Mouse (Mus musculus) adrenal gland, postnatal 25 days (tissue): Measurements from ENCODE around the gene Bfsp2. TPM values are rescaled to one million over a fixed set of nuclear protein-coding genes. Genes with fewer than 3 reads are reported as not detected.

Experiments used
- DNase-seq: peaks from one replicate; pipeline ENCODE4 v3.0.0; 2021; ENCODE audit warnings: mixed read lengths
- long read RNA-seq: library from polyadenylated mRNA; stranded (forward); transcript quantifications from one replicate; pipeline ENCODE4 v2.0.0, GENCODE M21; 2021
- total RNA-seq: library from RNA; stranded (reverse); gene quantifications from 2 replicates; pipeline ENCODE4 v1.2.3, GENCODE M21; 2021

The Bfsp2 gene
- total RNA-seq = not detected in 2 replicates
- long read RNA-seq = 0 reads

DNA sequence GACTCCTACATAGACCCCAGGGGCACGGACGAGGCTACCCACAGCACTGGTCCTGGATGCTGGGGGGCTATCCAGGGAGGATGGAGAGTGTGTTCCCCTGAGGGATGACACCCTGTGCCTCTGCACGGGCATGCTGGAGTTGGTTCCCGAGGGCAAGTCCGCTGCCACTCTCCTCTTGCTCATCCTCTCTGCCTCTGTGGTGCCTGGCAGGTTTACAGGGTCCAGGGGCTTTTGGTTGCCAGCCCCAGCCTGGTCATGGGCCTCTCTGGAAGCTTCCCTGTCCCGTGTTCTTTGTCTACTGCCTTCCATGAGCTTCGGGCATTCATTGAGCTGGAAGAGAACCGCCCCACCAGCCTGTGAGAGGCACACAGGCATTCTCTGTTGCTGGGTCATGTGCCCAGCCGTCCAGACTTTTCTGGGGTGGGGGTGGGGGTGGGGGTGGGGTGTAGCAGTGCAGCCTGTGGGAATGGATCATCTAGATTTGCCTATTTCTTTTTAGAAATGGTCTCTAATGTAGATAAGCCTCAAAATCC lies at the start of gene Bfsp2:
Gene Bfsp2, minus strand, starts transcription at position 377 of the 533 bp plus-strand sequence.
- DNase-seq = no peak

DNA sequence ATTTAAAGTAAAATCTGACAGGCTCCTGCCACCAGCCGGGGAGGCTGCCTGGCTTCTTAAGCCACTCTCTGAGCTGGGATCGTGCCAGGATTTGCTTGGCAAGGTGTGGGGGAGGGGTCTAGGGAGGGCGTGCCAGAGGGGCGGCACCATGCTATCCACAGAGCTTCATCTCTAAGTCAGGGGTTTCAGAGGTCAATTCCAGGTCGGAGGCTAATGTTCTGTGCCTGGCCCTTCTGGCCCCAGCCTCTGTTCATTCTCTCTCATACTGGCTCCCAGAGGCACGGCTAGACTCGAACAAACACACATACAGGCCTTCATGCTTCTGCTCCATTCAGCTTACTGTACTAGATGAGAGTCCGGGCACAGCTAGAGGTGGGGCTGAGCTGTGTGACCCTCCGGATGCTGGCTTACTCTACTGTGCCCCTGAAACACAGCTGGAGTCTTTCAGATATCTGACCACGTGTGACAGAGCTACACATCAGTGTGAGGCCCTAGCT lies 44.9 kb upstream of the Bfsp2 start:
- no peak for DNase-seq

DNA sequence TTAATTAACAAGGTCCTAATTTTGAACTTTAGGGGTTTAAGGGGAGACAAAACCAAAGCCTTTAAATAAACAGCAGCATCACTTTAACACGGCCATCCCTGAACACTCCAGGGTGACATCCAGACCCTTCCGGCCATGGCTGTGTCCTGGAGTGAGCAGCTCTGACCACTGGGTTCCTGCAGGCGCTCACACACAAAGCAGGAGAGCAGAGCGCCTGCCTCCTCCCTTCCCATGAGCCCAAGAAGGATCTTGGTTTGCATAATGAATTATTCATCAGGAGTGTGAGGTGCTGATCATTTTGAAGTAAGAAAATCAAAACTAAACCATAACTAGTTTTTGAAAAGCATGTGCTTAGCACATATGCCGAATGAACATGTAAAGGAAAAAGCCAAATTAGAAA lies 44.4 kb upstream of the Bfsp2 start:
- no peak for DNase-seq

DNA sequence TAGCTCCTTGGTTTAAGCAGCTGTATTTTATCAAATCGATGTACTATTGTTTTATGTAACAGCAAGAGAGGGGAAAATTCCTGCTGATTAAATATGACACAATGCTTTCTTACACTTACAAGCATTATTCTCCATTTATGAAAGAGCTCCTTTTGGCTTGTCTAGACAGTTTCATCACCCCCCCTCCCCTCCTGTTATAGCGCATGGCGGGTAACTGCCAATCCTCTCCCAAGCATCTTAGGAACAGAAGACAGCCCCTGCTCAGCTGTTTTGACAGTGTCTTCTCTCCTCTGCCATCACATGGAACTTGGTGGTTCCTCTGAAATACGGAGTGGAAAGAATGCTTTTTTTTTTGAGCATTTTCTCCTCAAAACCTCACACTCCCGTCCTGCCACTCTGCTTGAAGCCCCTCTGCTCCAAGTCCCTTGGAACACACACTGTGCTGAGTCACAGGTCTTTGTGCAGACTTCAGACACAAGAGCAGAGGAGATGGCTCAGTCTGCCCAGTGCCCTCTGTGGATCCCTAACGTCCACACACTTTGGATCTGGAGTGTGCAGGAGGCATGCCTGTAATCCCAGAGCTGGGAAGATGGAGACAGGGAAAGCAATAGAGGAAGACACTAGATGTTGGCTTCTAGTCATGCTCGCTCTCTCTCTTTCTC lies 43.7 kb upstream of the Bfsp2 start:
- no peak for DNase-seq

DNA sequence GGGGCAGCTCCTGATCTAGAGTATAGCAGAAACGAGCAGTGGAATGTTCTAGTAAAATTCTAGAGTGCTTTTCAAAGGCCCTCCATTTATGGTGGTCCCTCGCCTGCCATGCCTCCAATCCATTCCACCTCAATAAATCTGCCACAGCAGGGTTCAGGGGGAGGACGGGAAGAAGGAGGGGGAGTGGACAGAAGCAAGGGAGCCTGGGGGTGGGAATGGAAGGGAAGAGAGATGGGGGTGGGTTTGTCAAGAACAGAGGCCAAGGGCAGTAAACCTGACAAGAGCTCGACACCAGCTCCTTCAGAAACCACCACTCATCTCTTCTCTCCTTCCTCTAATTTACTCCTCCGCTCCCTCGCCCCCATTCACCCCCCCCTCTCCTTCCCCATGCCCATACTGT lies 42.8 kb upstream of the Bfsp2 start:
- DNase-seq = no peak

DNA sequence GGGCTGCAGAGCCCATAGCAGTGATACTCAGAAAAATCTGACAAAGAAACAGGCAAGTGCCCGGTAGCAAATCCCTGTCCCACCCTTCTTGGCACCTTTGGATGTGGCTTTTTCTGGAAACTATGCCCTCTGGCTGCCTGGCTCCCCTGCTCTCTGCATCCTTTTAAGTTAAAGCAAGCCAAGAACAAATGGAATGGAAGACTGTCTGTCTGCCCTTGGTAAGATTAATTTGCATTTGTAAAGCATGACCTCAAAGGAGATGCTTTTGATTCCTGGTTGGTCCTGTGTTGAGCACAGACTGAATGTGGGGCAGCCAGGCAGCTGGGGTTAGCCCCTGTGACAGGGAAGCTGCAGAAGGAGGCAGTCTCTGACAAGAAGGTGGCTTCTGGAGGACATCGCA lies 33.7 kb upstream of the Bfsp2 start:
- DNase-seq = no peak

DNA sequence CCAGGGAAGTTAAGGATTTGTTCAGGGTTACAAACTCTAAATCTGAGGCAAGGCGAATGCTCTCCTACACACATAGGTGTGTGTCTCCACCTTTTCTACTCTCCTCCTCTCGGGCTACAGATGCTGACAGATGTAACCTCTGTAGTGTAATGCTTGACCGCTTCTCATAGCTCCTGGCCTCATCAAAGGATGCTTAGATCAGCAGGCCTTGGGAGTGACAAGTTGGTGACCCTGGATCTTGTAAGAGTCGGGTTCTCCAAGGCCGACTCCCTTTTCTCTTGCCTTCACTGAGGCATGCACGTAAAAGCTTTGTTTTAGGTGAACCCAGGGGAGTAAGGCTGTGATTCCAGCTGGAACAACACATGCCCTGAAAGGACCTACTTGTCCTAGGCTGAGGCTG lies 32.0 kb upstream of the Bfsp2 start:
- no peak for DNase-seq

DNA sequence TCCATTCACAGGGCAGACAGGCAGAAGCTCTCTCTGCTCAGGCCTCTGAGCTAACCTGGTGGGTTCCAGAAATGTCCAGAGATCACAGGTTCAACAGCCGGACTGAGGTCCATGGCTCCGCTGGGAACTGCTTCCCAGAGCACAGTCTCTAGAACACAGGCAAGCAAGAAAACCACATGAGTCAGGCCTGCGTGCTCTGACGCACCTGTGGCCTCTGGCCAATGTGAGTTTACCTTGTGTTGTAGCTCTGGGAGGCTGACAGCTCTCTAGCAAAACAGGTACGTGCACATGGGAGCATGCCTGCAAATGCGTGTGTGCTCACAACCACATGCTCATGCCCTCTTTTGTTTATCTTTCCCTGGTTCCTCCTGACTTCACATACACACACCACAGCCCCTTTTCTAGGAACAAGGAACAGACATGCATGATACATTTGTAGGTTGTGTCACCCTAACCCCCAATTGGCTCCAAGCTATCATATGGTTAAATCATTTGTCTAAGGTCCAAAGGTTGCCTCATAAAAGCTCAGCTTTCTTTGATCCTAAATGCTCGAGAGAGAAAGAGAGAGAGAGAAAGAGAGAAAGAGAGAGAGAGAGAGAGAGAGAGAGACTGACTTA lies 26.9 kb upstream of the Bfsp2 start:
- DNase-seq = no peak

DNA sequence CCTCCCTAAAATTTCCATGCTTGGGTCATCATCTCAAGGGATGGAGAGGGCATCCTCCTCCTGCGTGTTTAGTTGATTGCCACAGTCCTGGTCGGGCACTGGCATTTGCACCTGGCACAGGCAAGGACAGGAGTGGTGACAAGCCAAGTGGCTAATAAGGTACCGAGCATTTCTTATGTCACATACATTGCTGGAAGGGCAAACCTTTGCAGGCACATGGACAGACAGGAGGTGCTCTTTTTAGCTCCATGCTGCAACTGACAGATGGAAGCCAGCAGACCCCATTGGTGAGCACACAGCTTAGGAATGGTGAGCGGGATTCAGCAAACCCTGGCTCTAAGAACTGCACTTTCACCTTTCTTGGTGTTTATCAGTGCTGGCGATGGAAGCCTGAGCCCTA lies 24.8 kb upstream of the Bfsp2 start:
- no peak for DNase-seq

DNA sequence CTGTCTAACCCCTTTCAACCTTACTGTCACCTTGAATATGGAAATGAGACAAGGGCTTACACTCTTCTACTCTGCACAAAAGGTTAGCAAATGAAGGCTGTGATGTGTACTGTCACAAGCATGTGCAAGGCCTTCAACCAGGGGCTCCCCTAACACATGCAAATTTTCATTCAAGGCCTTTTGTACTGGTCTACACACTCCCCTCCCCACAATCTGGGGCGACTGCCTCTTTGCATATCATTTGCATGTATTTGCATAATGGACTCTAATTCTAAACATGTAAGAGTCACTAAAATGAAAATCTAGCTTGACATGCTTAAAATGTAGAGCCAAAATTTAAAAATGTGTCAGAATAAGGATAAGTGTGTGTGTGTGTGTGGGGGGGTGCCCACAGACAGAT lies 24.4 kb upstream of the Bfsp2 start:
- no peak for DNase-seq

DNA sequence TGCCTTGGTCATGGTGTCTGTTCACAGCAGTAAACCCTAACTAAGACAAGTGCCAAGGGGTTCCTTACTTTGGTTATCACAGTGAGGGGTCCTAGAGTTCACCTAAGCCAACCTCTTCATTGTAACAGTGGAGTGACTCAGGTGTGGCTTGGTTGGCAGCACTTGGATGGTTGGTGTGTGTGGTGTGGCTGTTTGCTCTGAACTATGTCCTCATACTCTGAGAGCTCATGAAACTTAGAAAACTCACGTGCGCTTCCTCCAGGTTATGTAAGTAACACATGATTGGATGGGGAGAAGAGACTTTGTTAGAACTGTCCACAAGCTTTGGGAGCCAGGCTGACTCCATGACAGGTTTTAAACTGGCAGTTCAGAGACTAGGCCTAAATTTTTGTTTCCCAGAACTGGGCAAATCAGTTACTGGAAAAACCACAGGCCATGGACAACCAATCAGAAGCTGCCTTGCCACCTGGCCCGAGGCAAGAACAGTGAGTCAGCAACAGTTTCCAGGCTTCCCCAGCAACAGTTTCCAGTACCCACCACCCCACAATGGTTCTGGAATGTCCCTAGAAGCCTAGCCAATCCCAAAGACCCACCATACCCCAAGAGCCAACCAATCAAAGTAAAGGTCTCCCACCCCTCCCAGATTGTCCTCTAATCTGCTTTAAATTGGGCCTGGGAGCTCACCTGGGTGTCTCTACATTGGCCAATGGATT lies 23.5 kb upstream of the Bfsp2 start:
- DNase-seq = no peak

DNA sequence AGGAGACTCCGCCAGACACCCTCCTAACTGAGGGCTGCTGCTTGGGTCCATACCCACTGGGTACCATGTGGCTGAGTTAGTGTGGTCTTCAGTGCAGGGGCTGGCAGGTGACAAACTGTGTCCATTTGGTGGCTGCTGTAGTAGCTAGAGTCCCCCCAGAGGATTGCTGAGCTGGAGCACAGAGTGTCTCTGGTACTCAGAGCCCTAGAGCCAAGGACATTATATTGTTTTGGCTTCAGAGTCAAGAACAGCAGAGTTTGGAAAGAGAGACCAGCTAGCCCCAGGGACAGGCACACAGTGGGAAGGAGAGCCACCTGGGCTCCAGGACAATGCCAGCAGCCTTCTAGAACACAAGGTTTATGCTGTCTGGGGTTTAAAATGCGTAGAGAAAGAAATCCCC lies 22.4 kb upstream of the Bfsp2 start:
- DNase-seq = no peak

DNA sequence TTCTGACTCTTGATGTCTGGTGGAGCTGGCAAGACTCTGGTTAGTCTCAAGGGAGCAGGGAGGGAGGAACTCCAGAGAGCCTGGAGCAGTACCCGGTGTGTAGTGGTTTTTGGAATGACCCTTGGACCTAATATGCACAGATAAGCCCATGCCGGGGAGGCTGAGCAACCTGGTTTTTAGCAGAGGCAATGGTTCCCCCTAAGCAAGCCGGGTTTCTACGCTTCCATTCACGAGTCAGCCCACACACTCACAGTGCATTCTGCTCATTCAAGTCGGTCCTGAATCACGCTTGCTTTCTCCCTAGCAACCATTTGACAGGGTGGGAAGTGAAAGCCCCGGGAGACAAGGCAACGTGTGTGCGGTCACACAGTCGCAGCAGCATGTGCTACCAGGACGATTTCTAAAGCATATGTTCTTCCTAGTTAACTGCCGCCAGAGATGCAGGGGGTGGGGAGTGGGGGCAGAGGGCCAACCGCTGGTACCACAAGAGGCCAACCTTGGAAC lies 21.7 kb upstream of the Bfsp2 start:
- no peak for DNase-seq

DNA sequence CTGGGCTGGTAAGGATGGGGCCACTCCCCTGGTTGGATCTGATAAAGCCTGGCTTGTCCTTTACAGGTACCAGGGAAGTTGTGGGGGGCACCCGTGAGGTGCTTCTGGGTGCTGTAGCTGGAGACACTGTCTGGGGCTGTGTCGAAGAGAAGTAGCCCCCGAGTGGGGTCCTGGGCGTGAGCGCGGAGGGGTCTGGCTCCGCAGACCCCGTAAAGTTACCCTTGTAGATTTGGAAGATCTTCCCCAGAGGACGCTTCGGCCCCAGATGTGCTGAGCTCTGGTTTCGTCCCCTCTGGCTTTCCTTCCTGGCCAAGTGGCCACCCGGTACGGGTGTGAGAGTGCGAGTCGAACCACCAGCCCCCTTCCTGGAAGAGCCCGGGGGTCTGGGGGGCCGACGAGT lies 19.1 kb upstream of the Bfsp2 start:
- DNase-seq = no peak

DNA sequence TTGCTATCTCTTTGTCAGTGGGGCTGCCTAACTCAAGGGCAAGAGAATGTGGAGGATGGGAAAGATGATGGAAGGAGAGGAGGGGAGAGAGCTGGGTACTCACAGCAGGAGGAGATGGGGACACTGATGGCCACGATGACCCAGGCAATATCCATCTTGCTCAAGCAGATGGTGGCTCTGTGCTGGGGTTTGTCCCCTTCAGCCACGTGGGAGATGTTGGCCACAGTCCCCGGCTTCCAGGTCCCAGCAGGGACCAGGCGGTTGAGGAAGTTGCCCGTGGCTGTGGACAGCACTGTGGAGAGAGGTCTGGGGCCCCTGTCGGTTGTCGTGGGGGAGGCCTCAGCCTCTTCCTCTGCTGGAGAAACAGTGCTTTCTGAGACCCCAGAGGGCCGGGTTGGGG lies 18.5 kb upstream of the Bfsp2 start:
- DNase-seq = no peak

DNA sequence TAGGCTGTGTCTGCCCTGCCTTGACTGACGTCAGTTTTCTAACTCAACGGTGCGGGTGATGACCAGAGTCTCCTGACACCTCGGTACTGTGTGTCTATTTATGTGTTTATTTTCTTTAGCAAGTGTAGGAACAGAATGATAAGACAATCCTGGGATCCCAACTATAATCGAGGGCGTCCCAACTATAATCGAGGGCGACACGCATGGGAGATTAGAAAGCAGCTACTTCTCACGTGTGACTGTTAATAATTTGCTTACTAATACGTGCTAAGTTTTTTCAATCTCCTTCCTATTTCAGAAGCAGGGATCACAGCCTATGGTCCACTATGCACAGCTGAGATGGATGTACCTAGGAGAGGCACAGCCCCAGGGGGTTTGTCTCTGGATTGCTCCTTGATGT lies 15.2 kb upstream of the Bfsp2 start:
- DNase-seq = no peak

DNA sequence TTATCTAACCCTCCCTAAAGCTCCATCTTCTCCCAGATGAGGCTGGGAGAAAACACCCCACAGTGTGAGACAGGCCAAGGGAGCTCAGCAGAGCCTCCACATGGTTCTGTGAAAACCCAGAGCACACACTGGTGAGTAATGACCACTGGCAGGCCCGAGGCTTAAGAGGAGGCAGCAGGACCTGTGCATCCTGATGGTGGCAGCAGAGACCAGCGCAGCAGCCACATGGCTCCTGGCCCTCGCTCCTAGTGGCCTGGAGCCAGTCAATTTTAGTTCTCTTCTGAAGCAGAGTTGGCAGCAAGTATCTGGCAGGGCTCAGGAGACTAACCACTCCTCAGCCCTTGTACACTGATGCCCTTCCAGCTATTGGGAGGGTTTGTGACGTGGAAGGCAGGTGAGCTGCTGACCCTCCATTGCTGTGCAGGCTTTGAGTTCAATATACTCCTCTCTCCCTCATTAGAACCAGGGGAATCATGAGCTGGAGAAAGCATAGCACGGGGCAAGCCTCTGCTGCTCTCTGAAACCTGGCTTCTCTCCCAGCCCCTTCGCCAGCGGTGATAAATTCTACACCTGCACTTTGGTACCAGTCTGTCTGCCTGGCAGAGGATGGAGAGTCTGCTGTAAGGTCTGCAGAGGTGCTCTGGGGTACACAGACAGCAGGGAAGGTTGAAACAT lies 14.3 kb upstream of the Bfsp2 start:
- peak; percentile 75 for DNase-seq

DNA sequence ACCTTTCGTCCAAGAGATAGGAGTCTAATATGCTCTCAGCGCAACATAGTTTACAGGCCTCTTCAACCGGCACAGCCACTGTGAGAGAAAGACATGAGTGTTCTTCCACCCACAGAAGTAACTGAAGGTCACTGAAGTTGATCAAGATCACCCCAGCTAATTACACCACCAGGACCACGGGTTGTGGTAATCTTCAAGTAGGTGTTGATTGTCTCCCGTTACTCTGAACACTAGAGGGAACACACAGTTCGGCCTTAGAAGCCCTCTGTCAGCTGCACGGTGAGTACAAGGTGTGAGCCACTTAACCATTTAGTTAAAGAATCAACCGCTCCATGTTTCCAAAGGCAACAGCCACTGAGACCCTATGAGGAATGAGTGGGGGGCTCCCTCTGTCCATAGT lies 11.8 kb upstream of the Bfsp2 start:
- no peak for DNase-seq

DNA sequence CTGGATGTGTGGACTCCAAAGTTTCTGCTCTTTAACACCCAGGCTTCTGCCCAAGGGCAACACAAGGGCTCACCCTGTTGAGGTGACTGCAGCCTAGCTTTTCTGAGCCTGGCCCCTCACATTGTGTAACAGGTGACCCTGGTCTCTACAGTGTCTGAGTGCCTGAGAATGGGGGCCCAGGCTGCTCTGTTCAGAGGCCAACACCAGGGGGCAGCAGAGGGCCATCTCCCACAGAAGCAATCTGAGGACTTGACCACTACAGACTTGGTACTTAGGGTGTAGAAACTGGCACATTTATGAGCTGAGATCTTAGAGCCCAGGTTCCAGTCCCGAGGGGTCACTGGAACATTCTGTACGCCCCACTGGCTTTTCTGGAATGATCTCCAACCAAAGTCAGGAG lies 10.2 kb upstream of the Bfsp2 start:
- DNase-seq = peak; percentile 86

DNA sequence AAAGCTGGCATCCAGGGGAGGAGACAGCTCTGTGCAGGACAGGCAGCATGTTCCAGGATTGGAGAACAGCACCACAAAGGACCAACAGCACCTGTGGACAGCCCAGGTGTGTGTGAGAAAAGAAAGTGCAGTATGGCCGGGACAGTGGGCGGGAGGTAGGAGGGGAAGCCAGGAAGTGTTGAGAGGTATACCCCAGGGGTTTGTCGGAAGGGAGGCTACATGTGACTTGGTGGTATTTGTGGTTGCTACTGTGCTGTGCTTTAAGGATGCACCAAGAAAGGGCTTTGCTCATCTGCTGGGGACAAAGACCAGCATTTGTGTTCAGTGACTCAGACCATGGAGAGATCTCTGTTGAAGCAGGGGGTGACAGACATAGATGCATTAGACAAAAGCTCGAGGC lies 9.7 kb upstream of the Bfsp2 start:
- no peak for DNase-seq

DNA sequence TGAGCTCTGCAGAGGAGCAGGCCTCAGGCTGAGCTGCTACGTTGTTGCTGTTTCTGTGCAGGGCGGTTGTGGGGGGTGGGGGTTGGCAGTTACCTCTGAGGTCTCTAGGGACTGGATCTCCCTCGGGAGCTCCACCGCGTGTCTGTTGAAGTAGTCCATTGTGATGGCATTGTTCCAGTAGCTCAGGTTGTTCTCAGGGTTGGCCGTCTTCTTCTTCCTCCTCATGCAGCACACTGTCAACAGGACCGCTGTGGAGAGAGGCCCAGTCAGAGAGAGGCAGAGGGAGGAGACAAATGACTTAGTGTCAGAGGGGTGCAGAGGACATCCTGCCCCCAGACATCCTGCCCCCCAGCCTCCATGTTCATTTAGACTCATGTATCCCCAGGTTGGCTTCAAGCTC lies 8.9 kb upstream of the Bfsp2 start:
- DNase-seq = no peak

DNA sequence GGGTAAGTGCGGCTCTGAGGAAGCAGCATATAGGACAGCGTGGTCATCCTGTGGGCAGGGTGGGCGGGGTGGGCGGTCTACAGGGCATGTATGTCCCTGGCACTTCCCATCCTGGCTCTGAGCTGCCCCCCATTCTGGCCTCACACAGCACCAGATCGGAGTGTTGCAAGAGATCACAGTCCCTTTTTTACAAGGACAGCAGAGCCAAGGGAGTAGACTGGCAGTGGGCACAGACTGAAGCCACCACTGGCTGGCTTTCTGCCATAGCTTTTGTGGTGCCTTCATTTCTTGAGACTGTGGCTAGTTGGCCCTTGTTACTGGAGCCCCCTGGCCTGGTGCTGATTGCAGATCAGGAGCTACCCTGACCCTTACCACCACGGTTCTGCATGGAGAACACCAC lies 6.0 kb upstream of the Bfsp2 start:
- no peak for DNase-seq

DNA sequence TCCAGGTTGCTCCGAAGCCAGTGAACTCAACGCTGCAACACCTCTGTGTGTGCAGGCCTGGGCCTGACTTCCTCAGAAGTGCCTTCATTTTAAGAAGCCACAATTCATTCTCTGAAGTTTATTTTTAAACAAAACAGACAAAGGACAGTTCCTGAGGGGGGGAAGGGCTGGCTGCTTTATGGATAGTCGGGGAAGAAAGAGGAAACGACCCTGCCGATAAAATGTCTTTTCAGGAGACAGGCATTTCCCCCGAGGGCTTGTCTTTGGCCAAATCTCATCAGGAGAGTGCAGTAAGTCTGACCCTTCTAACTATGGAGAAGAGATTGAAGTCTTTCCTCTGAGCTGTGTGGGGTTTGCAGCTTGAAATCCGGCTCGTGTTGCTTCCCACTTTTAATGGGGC lies 5.4 kb upstream of the Bfsp2 start:
- no peak for DNase-seq
